Mouse (Mus musculus) spleen, adult 2 months (tissue): Measurements from ENCODE around the gene Mia2.

Source experiments
- CTCF ChIP-seq: fragments of 200-500 bp; IDR thresholded peaks from 2 replicates; pipeline ENCODE4 v1.5.1; 2011; ENCODE audit warnings: mild to moderate bottlenecking, inconsistent platforms; ENCODE audit not compliant: insufficient read depth, insufficient read length, insufficient replicate concordance; ENCODE audit errors: extremely low read depth
- POLR2A ChIP-seq: fragments of 200-500 bp; IDR thresholded peaks from 2 replicates; pipeline ENCODE4 v1.6.1; 2011; ENCODE audit warnings: low read depth, low read length, inconsistent platforms

DNA sequence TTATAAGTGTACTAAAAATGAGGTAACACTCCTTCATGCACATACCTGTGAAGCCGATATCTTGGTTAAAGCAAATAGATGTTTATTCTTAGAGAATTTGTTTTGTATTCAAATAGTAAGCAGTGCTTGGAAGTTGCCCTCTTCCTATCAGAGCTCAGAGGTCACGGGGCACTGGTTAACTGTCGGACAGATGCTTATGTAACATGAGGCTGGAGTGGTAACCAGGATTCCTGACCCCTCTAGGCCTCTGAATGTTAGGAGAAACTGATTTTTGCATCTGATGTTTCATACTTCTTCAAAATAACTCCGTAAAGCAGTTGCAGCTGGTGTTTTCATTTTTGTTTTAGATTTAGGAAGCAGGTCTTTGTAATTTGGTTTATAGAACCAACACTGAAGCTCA is 99.5 kb downstream of the Mia2 start:
- no peak for TF ChIP-seq CTCF
- no peak for TF ChIP-seq POLR2A
